Mouse (Mus musculus) kidney, postnatal 14 days (tissue): ENCODE measurements around the gene Hspa1b.
"Not testable (repeated sequence)": the region's sequence is repeated elsewhere in the genome, so short reads cannot be mapped to it uniquely, and the experiment has no call there.

Source experiments
- DNase-seq: peaks from one replicate; pipeline ENCODE4 v3.0.0; 2022; ENCODE audit warnings: mixed read lengths

Hspa1b gene

GRCm38 (mm10) chr17:34981690-34982180, 22.7 kb upstream of the Hspa1b start, which contains the start of gene Lsm2:
Lsm2 (plus strand) TSS chr17:34981862.
- DNase-seq, result peak; percentile 94

- peak; percentile 77 for DNase-seq
These were observed 21.6 kb upstream of the Hspa1b start for GRCm38 (mm10) chr17:34980655-34981054.

- no peak for DNase-seq
These were observed 20.6 kb upstream of the Hspa1b start for GRCm38 (mm10) chr17:34979631-34980030.

GRCm38 (mm10) chr17:34978239-34978638, 19.2 kb upstream of the Hspa1b start:
- no peak for DNase-seq

GRCm38 (mm10) chr17:34977000-34977399, 18.0 kb upstream of the Hspa1b start:
- no peak for DNase-seq

- no peak for DNase-seq
These were observed 16.8 kb upstream of the Hspa1b start for GRCm38 (mm10) chr17:34975581-34976492.

- peak; percentile 91 for DNase-seq
These were observed 13.2 kb upstream of the Hspa1b start, which contains the start of the genes Hspa1a and Hspa1l for GRCm38 (mm10) chr17:34972069-34972749. Hspa1a (minus strand) TSS chr17:34972156. Hspa1l (plus strand) TSS chr17:34972703.

- not testable (repeated sequence) for DNase-seq
These were observed 12.6 kb upstream of the Hspa1b start for GRCm38 (mm10) chr17:34971694-34972068.

GRCm38 (mm10) chr17:34970850-34971249, 11.8 kb upstream of the Hspa1b start:
- not testable (repeated sequence) for DNase-seq

GRCm38 (mm10) chr17:34969822-34970221, 10.8 kb upstream of the Hspa1b start, which contains the start of gene Gm20481:
Gm20481 (plus strand) TSS chr17:34969912.
- DNase-seq, result not testable (repeated sequence)

- no peak for DNase-seq
These were observed 6.6 kb upstream of the Hspa1b start for GRCm38 (mm10) chr17:34965627-34966026.

- DNase-seq, result peak; percentile 65
These were observed 5.6 kb upstream of the Hspa1b start for GRCm38 (mm10) chr17:34964640-34965049.

GRCm38 (mm10) chr17:34962841-34963240, 3.8 kb upstream of the Hspa1b start:
- no peak for DNase-seq

GRCm38 (mm10) chr17:34962125-34962524, 3.1 kb upstream of the Hspa1b start:
- DNase-seq, result peak; percentile 59

GRCm38 (mm10) chr17:34960702-34961493, 1.9 kb upstream of the Hspa1b start:
- DNase-seq, result peak; percentile 46

GRCm38 (mm10) chr17:34959881-34960515, 960 bp upstream of the Hspa1b start:
- peak; percentile 76 for DNase-seq

GRCm38 (mm10) chr17:34958734-34959129, 306 bp downstream of the Hspa1b start:
- DNase-seq, result not testable (repeated sequence)

- DNase-seq, result not testable (repeated sequence)
These were observed 1.1 kb downstream of the Hspa1b start for GRCm38 (mm10) chr17:34957966-34958365.

GRCm38 (mm10) chr17:34957291-34957690, 1.7 kb downstream of the Hspa1b start:
- not testable (repeated sequence) for DNase-seq

GRCm38 (mm10) chr17:34956340-34956739, 2.7 kb downstream of the Hspa1b start:
- DNase-seq, result no peak

GRCm38 (mm10) chr17:34955884-34956283, 3.2 kb downstream of the Hspa1b start:
- DNase-seq, result no peak

GRCm38 (mm10) chr17:34954831-34955230, 4.2 kb downstream of the Hspa1b start:
- DNase-seq, result no peak
